Mouse (Mus musculus): ENCODE measurements around the gene Mtor. TPM values are rescaled to one million over a fixed set of nuclear protein-coding genes. Genes with fewer than 3 reads are reported as not detected.

Gene Mtor
- total and polyA plus RNA-seq, 2 experiments from 2014 or later: 28.0 to 43.6 TPM

DNA sequence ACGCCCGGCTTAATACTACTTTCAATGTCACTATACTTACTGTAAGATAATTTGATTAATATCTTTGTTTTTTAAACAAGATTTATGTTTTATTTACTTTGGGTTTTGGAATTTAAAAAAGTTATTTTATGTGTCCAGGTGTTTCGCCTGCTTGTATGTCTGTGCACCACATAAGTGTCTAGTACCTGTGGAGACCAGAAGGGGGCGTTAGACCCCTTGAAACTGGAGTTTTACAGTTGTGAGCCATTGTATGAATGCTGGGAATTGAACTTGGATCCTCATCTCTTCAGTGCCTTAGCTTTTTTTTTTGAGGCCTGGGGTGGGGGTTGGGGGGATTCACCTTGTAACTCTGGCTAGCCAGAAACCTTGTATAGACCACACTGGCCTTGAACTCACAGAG, 13.4 kb downstream of the Mtor start:
- Histone ChIP-seq H3K4me3 (ENCODE audit: low read depth, low read length) (no peak overlapping the region), H3K27me3 (ENCODE audit: insufficient read depth, low read length) (no peaks in the 10 kb centered on the region), H3K4me1 (ENCODE audit: insufficient read depth) (no peaks in the 10 kb centered on the region), H3K9ac (no peak overlapping the region), H3K4me2 (ENCODE audit: low read depth) (no peak overlapping the region), H3K27ac (ENCODE audit: low read depth, low read length) (no peak overlapping the region), H3K36me3 (ENCODE audit: insufficient read depth) (peaks cover 86% of the 10 kb centered on the region), H3K9me3 (ENCODE audit: low read length) (no peaks in the 10 kb centered on the region)
- 83% methylated on average over 4 of the region's 4 CpGs for WGBS
- DNase-seq (no peak), ATAC-seq (no peak)
- TF ChIP-seq CTCF (IDR thresholded peaks at IDR 0.05; ENCODE audit: low read depth): peak; percentile 24; the same call in 1 of the 2 replicates

DNA sequence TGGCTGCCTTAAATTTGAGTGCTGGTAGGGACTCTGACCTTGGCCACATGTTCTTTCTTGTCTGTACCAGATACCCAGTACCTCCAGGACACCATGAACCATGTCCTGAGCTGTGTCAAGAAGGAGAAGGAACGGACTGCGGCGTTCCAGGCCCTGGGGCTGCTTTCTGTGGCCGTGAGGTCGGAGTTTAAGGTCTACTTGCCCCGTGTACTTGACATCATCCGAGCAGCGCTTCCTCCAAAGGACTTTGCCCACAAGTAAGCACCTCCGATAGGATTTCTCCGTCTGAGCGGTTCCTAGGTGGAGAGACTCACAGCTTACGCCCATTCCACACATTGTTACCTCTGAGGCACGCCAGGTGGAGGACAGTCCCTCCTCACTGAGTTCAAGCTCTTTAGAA, 14.3 kb downstream of the Mtor start:
- DNase-seq (no peak), ATAC-seq (no peak)
- TF ChIP-seq CTCF (IDR thresholded peaks at IDR 0.05; ENCODE audit: low read depth): no peak
- no peak overlapping the region for H3K27ac ChIP-seq (ENCODE audit: low read depth, low read length)
- H3K4me2 ChIP-seq (ENCODE audit: low read depth): no peak overlapping the region
- no peak overlapping the region for H3K4me3 ChIP-seq (ENCODE audit: low read depth, low read length)
- WGBS: 96% methylated on average over 13 of the region's 13 CpGs
- no peaks in the 10 kb centered on the region for H3K27me3 ChIP-seq (ENCODE audit: insufficient read depth, low read length)
- no peak overlapping the region for H3K9ac ChIP-seq
- peaks cover 83% of the 10 kb centered on the region for H3K36me3 ChIP-seq (ENCODE audit: insufficient read depth)
- H3K4me1 ChIP-seq (ENCODE audit: insufficient read depth): no peaks in the 10 kb centered on the region
- H3K9me3 ChIP-seq (ENCODE audit: low read length): no peaks in the 10 kb centered on the region

DNA sequence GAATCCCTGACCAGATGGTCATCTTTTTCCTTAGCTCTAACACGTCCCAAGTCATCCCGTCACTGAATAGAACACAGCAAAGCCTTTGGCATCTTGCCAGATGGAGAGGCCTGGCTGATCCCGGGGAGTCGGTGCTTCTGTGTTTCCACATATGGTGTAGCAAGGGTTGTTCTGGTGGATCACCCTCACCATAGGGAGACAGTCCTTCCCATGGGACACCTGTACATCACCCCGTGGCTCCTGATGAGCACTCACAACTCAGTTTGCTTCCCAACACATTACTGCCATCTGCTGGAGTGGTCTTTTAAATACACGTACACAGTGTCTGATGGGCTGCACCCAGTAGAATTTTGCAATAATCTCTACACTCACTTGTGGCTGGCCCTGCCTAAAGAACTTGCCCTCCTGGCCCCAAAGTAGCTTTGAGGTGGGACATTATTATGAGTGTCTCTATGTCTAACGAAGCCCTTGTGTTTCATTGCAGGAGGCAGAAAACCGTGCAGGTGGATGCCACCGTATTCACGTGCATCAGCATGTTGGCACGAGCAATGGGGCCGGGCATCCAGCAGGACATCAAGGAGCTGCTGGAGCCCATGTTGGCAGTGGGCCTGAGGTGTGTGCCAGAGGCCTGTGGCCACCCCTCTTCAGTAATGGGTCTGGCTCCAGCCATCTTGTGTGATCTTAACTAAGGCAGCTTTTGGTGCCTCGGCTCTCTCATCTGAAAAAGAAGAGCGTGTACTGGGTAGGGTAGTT, 15.0 kb downstream of the Mtor start:
- Histone ChIP-seq H3K4me1 (ENCODE audit: insufficient read depth) (no peaks in the 10 kb centered on the region), H3K9me3 (ENCODE audit: low read length) (no peaks in the 10 kb centered on the region), H3K36me3 (ENCODE audit: insufficient read depth) (peaks cover 83% of the 10 kb centered on the region), H3K27ac (ENCODE audit: low read depth, low read length) (no peak overlapping the region), H3K4me3 (ENCODE audit: low read depth, low read length) (no peak overlapping the region), H3K4me2 (ENCODE audit: low read depth) (no peak overlapping the region), H3K9ac (no peak overlapping the region), H3K27me3 (ENCODE audit: insufficient read depth, low read length) (no peaks in the 10 kb centered on the region)
- TF ChIP-seq CTCF (IDR thresholded peaks at IDR 0.05; ENCODE audit: low read depth): peak; percentile 75
- peak; percentile 66 for ATAC-seq
- 53% methylated on average over 14 of the region's 14 CpGs for WGBS
- DNase-seq: peak; percentile 74

DNA sequence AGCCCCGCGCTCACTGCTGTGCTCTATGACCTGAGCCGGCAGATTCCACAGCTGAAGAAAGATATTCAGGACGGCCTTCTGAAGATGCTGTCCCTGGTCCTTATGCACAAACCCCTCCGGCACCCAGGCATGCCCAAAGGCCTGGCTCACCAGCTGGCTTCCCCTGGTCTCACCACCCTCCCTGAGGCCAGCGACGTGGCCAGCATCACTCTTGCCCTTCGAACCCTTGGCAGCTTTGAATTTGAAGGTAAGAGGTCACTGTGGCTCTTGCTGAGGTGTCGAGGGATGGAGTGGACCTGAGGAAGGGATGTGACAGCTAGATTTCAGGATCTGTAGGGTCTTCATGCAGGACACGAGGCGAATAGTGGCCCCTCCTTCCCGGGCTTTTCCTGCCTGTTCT, 15.9 kb downstream of the Mtor start:
- Histone ChIP-seq H3K4me1 (ENCODE audit: insufficient read depth) (no peaks in the 10 kb centered on the region), H3K9me3 (ENCODE audit: low read length) (no peaks in the 10 kb centered on the region), H3K36me3 (ENCODE audit: insufficient read depth) (peaks cover 83% of the 10 kb centered on the region), H3K27me3 (ENCODE audit: insufficient read depth, low read length) (no peaks in the 10 kb centered on the region), H3K27ac (ENCODE audit: low read depth, low read length) (no peak overlapping the region), H3K4me2 (ENCODE audit: low read depth) (no peak overlapping the region), H3K9ac (no peak overlapping the region), H3K4me3 (ENCODE audit: low read depth, low read length) (no peak overlapping the region)
- WGBS: 95% methylated on average over 12 of the region's 12 CpGs
- no peak for TF ChIP-seq CTCF (IDR thresholded peaks at IDR 0.05; ENCODE audit: low read depth)
- DNase-seq: no peak
- no peak for ATAC-seq

DNA sequence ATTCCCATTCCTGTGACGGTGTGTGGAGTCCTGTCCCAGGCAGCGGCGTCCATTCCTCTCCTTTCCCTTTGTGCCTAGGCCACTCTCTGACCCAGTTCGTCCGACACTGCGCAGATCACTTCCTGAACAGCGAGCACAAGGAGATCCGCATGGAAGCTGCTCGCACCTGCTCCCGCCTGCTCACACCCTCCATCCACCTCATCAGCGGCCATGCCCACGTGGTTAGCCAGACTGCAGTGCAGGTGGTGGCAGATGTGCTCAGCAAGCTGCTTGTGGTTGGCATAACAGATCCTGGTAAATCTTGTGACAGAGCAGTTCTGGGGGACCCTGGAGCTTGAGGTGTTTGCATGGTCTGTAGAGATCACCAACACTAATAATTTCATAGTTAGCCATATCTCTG, 16.5 kb downstream of the Mtor start:
- Histone ChIP-seq H3K9me3 (ENCODE audit: low read length) (no peaks in the 10 kb centered on the region), H3K4me2 (ENCODE audit: low read depth) (no peak overlapping the region), H3K9ac (no peak overlapping the region), H3K36me3 (ENCODE audit: insufficient read depth) (peaks cover 83% of the 10 kb centered on the region), H3K27ac (ENCODE audit: low read depth, low read length) (no peak overlapping the region), H3K4me3 (ENCODE audit: low read depth, low read length) (no peak overlapping the region), H3K27me3 (ENCODE audit: insufficient read depth, low read length) (no peaks in the 10 kb centered on the region), H3K4me1 (ENCODE audit: insufficient read depth) (no peaks in the 10 kb centered on the region)
- DNase-seq (no peak), ATAC-seq (no peak)
- TF ChIP-seq CTCF (IDR thresholded peaks at IDR 0.05; ENCODE audit: low read depth): no peak
- 95% methylated on average over 12 of the region's 12 CpGs for WGBS

DNA sequence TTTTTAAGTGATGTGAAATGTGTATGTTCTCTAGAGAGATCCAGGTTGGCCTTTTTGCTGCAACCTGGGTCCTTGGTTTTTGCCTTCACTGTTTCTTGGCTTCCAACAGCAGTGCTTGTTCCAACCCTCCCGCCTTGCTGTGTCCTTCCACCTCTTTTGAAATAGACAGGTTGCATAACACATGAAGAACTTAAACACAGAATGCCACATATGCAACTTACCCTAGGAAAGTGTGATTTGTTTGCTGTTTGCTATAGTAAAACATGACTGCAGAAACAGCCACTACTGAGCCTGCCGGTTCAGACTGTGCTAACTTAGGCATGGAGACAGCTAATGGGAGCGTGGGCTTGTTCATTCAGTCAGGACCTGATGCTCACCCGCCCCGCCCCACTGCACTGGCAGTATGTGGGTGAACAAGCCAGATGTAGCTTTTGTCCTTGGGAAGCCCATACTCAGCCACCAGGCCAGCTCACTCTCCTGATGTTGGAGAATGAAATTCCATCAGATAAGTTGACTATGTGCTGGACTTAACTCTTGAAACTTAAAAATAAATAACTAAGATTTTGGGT, 18.2 kb downstream of the Mtor start:
- Histone ChIP-seq H3K4me2 (ENCODE audit: low read depth) (no peak overlapping the region), H3K9me3 (ENCODE audit: low read length) (no peaks in the 10 kb centered on the region), H3K27ac (ENCODE audit: low read depth, low read length) (no peak overlapping the region), H3K4me3 (ENCODE audit: low read depth, low read length) (no peak overlapping the region), H3K4me1 (ENCODE audit: insufficient read depth) (no peaks in the 10 kb centered on the region), H3K27me3 (ENCODE audit: insufficient read depth, low read length) (no peaks in the 10 kb centered on the region), H3K36me3 (ENCODE audit: insufficient read depth) (peaks cover 88% of the 10 kb centered on the region), H3K9ac (no peak overlapping the region)
- ATAC-seq: no peak
- WGBS: 95% methylated on average over 5 of the region's 5 CpGs
- no peak for DNase-seq
- no peak for TF ChIP-seq CTCF (IDR thresholded peaks at IDR 0.05; ENCODE audit: low read depth)

DNA sequence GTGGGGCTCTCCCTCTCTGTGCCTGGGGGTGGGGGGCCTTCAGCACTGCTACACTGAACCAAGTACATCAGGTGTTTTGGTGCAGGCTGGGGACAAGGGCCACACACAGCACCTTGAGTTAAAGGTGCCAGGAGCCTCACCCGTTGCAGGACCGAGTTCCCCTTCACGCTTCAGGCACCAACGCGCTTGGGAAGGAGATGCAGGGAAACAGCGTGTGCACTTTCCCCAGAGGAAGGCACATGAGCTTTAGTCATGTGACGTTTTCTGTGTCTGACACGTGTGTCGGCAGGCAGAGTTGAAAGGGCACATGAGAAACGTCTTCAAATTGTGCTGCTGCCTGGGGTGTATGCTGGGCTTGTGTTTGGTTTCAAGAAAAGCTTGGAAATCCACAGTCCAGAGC, 20.0 kb downstream of the Mtor start:
- no peak for ATAC-seq
- Histone ChIP-seq H3K9ac (no peak overlapping the region), H3K4me3 (ENCODE audit: low read depth, low read length) (no peak overlapping the region), H3K9me3 (ENCODE audit: low read length) (no peaks in the 10 kb centered on the region), H3K27ac (ENCODE audit: low read depth, low read length) (no peak overlapping the region), H3K4me2 (ENCODE audit: low read depth) (no peak overlapping the region), H3K36me3 (ENCODE audit: insufficient read depth) (peaks cover 97% of the 10 kb centered on the region), H3K4me1 (ENCODE audit: insufficient read depth) (no peaks in the 10 kb centered on the region), H3K27me3 (ENCODE audit: insufficient read depth, low read length) (no peaks in the 10 kb centered on the region)
- 89% methylated on average over 10 of the region's 10 CpGs for WGBS
- DNase-seq: no peak
- no peak for TF ChIP-seq CTCF (IDR thresholded peaks at IDR 0.05; ENCODE audit: low read depth)

Data from forebrain, postnatal 0 days (tissue).